Mouse (Mus musculus) gastrocnemius, postnatal 14 days (tissue): ENCODE data around the gene Fbxo4. TPM values are rescaled to one million over a fixed set of nuclear protein-coding genes. Genes with fewer than 3 reads are reported as not detected.

Experiments
- DNase-seq: peaks from one replicate; pipeline ENCODE4 v3.0.0; 2021; ENCODE audit warnings: mixed read lengths
- intact Hi-C: fragments of 180-260 bp; cut with DNase I; formaldehyde crosslinking; loops from one replicate; pipeline ENCODE4 v1.15.1; 2025; ENCODE audit warnings: low total_unique reads
- long read RNA-seq, 2 experiments: library from polyadenylated mRNA; stranded (forward); transcript quantifications; one replicate each; pipeline ENCODE4 v2.0.0; 2021
- total RNA-seq, 2 experiments: library from RNA; stranded (reverse); gene quantifications; 2 replicates each; pipeline ENCODE4 v1.2.3; 2021

Fbxo4 gene
- total RNA-seq: 1 to 10 TPM; 5.0 to 5.1 TPM
- long read RNA-seq, experiment 1, partial matches to known transcripts: 0 of 4 reads
- long read RNA-seq, experiment 1, other reads (novel, unspliced or antisense): 0 of 4 reads
- long read RNA-seq, experiment 2, transcript Fbxo4-201 (7 exons, 1,565 nt): major isoform, 6 of 6 reads
- long read RNA-seq, experiment 2, partial matches to known transcripts: 0 of 6 reads
- long read RNA-seq, experiment 2, other reads (novel, unspliced or antisense): 0 of 6 reads

- intact Hi-C loops: no loop called here
- DNase-seq: peak; percentile 90
These were observed at the start of gene Fbxo4 for GRCm38 (mm10) chr15:3979061-3979848. Gene Fbxo4, minus strand, starts transcription at chr15:3979573.

GRCm38 (mm10) chr15:4028960-4029359, 49.6 kb upstream of the Fbxo4 start:
- DNase-seq: no peak
- intact Hi-C loops: no loop called here

GRCm38 (mm10) chr15:4028411-4028700, 49.0 kb upstream of the Fbxo4 start:
- intact Hi-C loops: no loop called here
- no peak for DNase-seq

GRCm38 (mm10) chr15:4027671-4028410, 48.5 kb upstream of the Fbxo4 start:
- DNase-seq: no peak
- intact Hi-C loops: no loop called here

GRCm38 (mm10) chr15:4026831-4027584, 47.6 kb upstream of the Fbxo4 start:
- intact Hi-C loops: no loop called here
- DNase-seq: peak; percentile 82

GRCm38 (mm10) chr15:4026231-4026773, 46.9 kb upstream of the Fbxo4 start, which contains the start of gene Oxct1:
Gene Oxct1, plus strand, starts transcription at chr15:4026383.
- peak; percentile 88 for DNase-seq
- intact Hi-C loops: no loop called here

GRCm38 (mm10) chr15:4025508-4025904, 46.1 kb upstream of the Fbxo4 start:
- intact Hi-C loops: no loop called here
- DNase-seq: no peak

- no peak for DNase-seq
- intact Hi-C loops: no loop called here
These were observed 45.5 kb upstream of the Fbxo4 start for GRCm38 (mm10) chr15:4024726-4025507.

GRCm38 (mm10) chr15:4023747-4024146, 44.4 kb upstream of the Fbxo4 start:
- no peak for DNase-seq
- intact Hi-C loops: no loop called here

- intact Hi-C loops: no loop called here
- no peak for DNase-seq
These were observed 41.3 kb upstream of the Fbxo4 start for GRCm38 (mm10) chr15:4020711-4021110.

- no peak for DNase-seq
- intact Hi-C loops: no loop called here
These were observed 34.5 kb upstream of the Fbxo4 start for GRCm38 (mm10) chr15:4013873-4014272.

- DNase-seq: no peak
- intact Hi-C loops: no loop called here
These were observed 21.2 kb upstream of the Fbxo4 start for GRCm38 (mm10) chr15:4000536-4000935.

GRCm38 (mm10) chr15:3999144-3999543, 19.8 kb upstream of the Fbxo4 start:
- no peak for DNase-seq
- intact Hi-C loops: no loop called here

GRCm38 (mm10) chr15:3996267-3997010, 17.1 kb upstream of the Fbxo4 start:
- no peak for DNase-seq
- intact Hi-C loops: no loop called here

GRCm38 (mm10) chr15:3995448-3996266, 16.3 kb upstream of the Fbxo4 start, which contains the start of gene AW549877:
Gene AW549877, minus strand, starts transcription at chr15:3995744.
- DNase-seq: peak; percentile 99
- intact Hi-C loops: no loop called here

- intact Hi-C loops: no loop called here
- no peak for DNase-seq
These were observed 15.6 kb upstream of the Fbxo4 start for GRCm38 (mm10) chr15:3994852-3995447.

- intact Hi-C loops: no loop called here
- DNase-seq: peak; percentile 23
These were observed 8.6 kb upstream of the Fbxo4 start for GRCm38 (mm10) chr15:3987981-3988380.
